Mouse (Mus musculus): ENCODE data around the gene Klra3. TPM values are rescaled to one million over a fixed set of nuclear protein-coding genes. Genes with fewer than 3 reads are reported as not detected.
"Not testable (repeated sequence)": the region's sequence is repeated elsewhere in the genome, so short reads cannot be mapped to it uniquely, and the experiment has no call there.

Gene Klra3
- polyA plus RNA-seq (2014; fragmentation: Nextera tagmentation; extraction: Ambion mirVana) = not detected in 2 replicates

GRCm38 (mm10) chr6:130337411-130337810 lies at the start of gene Klra3:
Gene Klra3, minus strand, starts transcription at chr6:130337574.
- no peak within 1 kb of the TSS for H3K4me2 ChIP-seq (replicated peaks; ENCODE audit: low read depth, low read length)
- no peak for ATAC-seq (ENCODE audit: low FRiP score, low TSS enrichment)
- H3K27me3 ChIP-seq (ENCODE audit: control insufficient read depth, insufficient read depth, low read length) = no peaks in the 10 kb centered on the region

GRCm38 (mm10) chr6:130386750-130387149 lies 49.4 kb upstream of the Klra3 start, which contains the start of gene Klra1:
Gene Klra1, minus strand, starts transcription at chr6:130386874.
- no peak within 1 kb of the TSS for H3K4me2 ChIP-seq (replicated peaks; ENCODE audit: low read depth, low read length)
- 82% methylated on average over 2 of the region's 2 CpGs for WGBS

More at GRCm38 (mm10) chr6:130337411-130337810, at the start of gene Klra3:
- H3K4me1 ChIP-seq (ENCODE audit: control insufficient read depth, insufficient read depth, low read length) = no peaks in the 10 kb centered on the region
- no peak within 1 kb of the TSS for H3K27ac ChIP-seq (ENCODE audit: low read depth, low read length)
- no peak within 1 kb of the TSS for H3K4me3 ChIP-seq (ENCODE audit: low read length)
- WGBS = 85% methylated on average over 8 of the region's 8 CpGs
- H3K9ac ChIP-seq (ENCODE audit: low read depth, low read length) = no peak within 1 kb of the TSS
- H3K36me3 ChIP-seq (ENCODE audit: control insufficient read depth, insufficient read depth, low read length) = no peaks in the 10 kb centered on the region
- H3K9me3 ChIP-seq (ENCODE audit: control insufficient read depth, low read length) = 0 out of 2 replicates have a peak, but pooled peaks cover 6% of the 10 kb centered on the region

GRCm38 (mm10) chr6:130385803-130386202 lies 48.4 kb upstream of the Klra3 start:
- Histone ChIP-seq H3K27me3 (ENCODE audit: control insufficient read depth, insufficient read depth, low read length) (no peaks in the 10 kb centered on the region), H3K4me2 (replicated peaks; ENCODE audit: low read depth, low read length) (no peak overlapping the region), H3K36me3 (ENCODE audit: control insufficient read depth, insufficient read depth, low read length) (no peaks in the 10 kb centered on the region), H3K9me3 (ENCODE audit: control insufficient read depth, low read length) (no peaks in the 10 kb centered on the region), H3K9ac (ENCODE audit: low read depth, low read length) (no peak overlapping the region), H3K27ac (ENCODE audit: low read depth, low read length) (no peak overlapping the region), H3K4me1 (ENCODE audit: control insufficient read depth, insufficient read depth, low read length) (no peaks in the 10 kb centered on the region), H3K4me3 (ENCODE audit: low read length) (no peak overlapping the region)
- 66% methylated on average over 1 of the region's 1 CpGs for WGBS
- no peak for ATAC-seq (ENCODE audit: low FRiP score, low TSS enrichment)

More at GRCm38 (mm10) chr6:130386750-130387149, 49.4 kb upstream of the Klra3 start, which contains the start of gene Klra1:
- Histone ChIP-seq H3K9me3 (ENCODE audit: control insufficient read depth, low read length) (no peaks in the 10 kb centered on the region), H3K9ac (ENCODE audit: low read depth, low read length) (no peak within 1 kb of the TSS), H3K4me1 (ENCODE audit: control insufficient read depth, insufficient read depth, low read length) (no peaks in the 10 kb centered on the region), H3K27me3 (ENCODE audit: control insufficient read depth, insufficient read depth, low read length) (no peaks in the 10 kb centered on the region), H3K36me3 (ENCODE audit: control insufficient read depth, insufficient read depth, low read length) (no peaks in the 10 kb centered on the region), H3K27ac (ENCODE audit: low read depth, low read length) (no peak within 1 kb of the TSS), H3K4me3 (ENCODE audit: low read length) (no peak within 1 kb of the TSS)
- ATAC-seq (ENCODE audit: low FRiP score, low TSS enrichment) = no peak

- Histone ChIP-seq H3K4me2 (replicated peaks; ENCODE audit: low read depth, low read length) (no peak overlapping the region), H3K36me3 (ENCODE audit: control insufficient read depth, insufficient read depth, low read length) (no peaks in the 10 kb centered on the region), H3K4me1 (ENCODE audit: control insufficient read depth, insufficient read depth, low read length) (no peaks in the 10 kb centered on the region), H3K4me3 (ENCODE audit: low read length) (no peak overlapping the region), H3K9ac (ENCODE audit: low read depth, low read length) (no peak overlapping the region), H3K27me3 (ENCODE audit: control insufficient read depth, insufficient read depth, low read length) (no peaks in the 10 kb centered on the region), H3K9me3 (ENCODE audit: control insufficient read depth, low read length) (no peaks in the 10 kb centered on the region), H3K27ac (ENCODE audit: low read depth, low read length) (no peak overlapping the region)
- ATAC-seq (ENCODE audit: low FRiP score, low TSS enrichment) = no peak
- 83% methylated on average over 4 of the region's 4 CpGs for WGBS
Observed at GRCm38 (mm10) chr6:130382375-130382774, 45.0 kb upstream of the Klra3 start.

GRCm38 (mm10) chr6:130345381-130345780 lies 8.0 kb upstream of the Klra3 start:
- H3K27me3 ChIP-seq (ENCODE audit: control insufficient read depth, insufficient read depth, low read length); H3K27ac ChIP-seq (ENCODE audit: low read depth, low read length); H3K9me3 ChIP-seq (ENCODE audit: control insufficient read depth, low read length); H3K4me1 ChIP-seq (ENCODE audit: control insufficient read depth, insufficient read depth, low read length); H3K4me2 ChIP-seq (replicated peaks; ENCODE audit: low read depth, low read length); H3K36me3 ChIP-seq (ENCODE audit: control insufficient read depth, insufficient read depth, low read length); H3K4me3 ChIP-seq (ENCODE audit: low read length); H3K9ac ChIP-seq (ENCODE audit: low read depth, low read length); ATAC-seq (ENCODE audit: low FRiP score, low TSS enrichment): not testable (repeated sequence)
- WGBS = 44% methylated on average over 1 of the region's 1 CpGs

GRCm38 (mm10) chr6:130341973-130342372 lies 4.6 kb upstream of the Klra3 start:
- not testable (repeated sequence) for H3K9ac ChIP-seq (ENCODE audit: low read depth, low read length); H3K9me3 ChIP-seq (ENCODE audit: control insufficient read depth, low read length); H3K27ac ChIP-seq (ENCODE audit: low read depth, low read length); H3K36me3 ChIP-seq (ENCODE audit: control insufficient read depth, insufficient read depth, low read length); ATAC-seq (ENCODE audit: low FRiP score, low TSS enrichment); H3K4me2 ChIP-seq (replicated peaks; ENCODE audit: low read depth, low read length); H3K4me3 ChIP-seq (ENCODE audit: low read length); H3K27me3 ChIP-seq (ENCODE audit: control insufficient read depth, insufficient read depth, low read length); H3K4me1 ChIP-seq (ENCODE audit: control insufficient read depth, insufficient read depth, low read length)
- 89% methylated on average over 2 of the region's 2 CpGs for WGBS

- Histone ChIP-seq H3K9me3 (ENCODE audit: control insufficient read depth, low read length) (no peaks in the 10 kb centered on the region), H3K4me3 (ENCODE audit: low read length) (no peak overlapping the region), H3K9ac (ENCODE audit: low read depth, low read length) (no peak overlapping the region), H3K4me1 (ENCODE audit: control insufficient read depth, insufficient read depth, low read length) (no peaks in the 10 kb centered on the region), H3K4me2 (replicated peaks; ENCODE audit: low read depth, low read length) (no peak overlapping the region), H3K27ac (ENCODE audit: low read depth, low read length) (no peak overlapping the region), H3K27me3 (ENCODE audit: control insufficient read depth, insufficient read depth, low read length) (no peaks in the 10 kb centered on the region), H3K36me3 (ENCODE audit: control insufficient read depth, insufficient read depth, low read length) (no peaks in the 10 kb centered on the region)
- no peak for ATAC-seq (ENCODE audit: low FRiP score, low TSS enrichment)
Observed at GRCm38 (mm10) chr6:130287984-130288649, 49.3 kb downstream of the Klra3 start.

GRCm38 (mm10) chr6:130281828-130282227 lies 55.5 kb downstream of the Klra3 start, which contains the start of gene Klra10:
Gene Klra10, minus strand, starts transcription at chr6:130281928.
- not testable (repeated sequence) for H3K27ac ChIP-seq (ENCODE audit: low read depth, low read length); H3K4me3 ChIP-seq (ENCODE audit: low read length); H3K4me1 ChIP-seq (ENCODE audit: control insufficient read depth, insufficient read depth, low read length); H3K27me3 ChIP-seq (ENCODE audit: control insufficient read depth, insufficient read depth, low read length); H3K4me2 ChIP-seq (replicated peaks; ENCODE audit: low read depth, low read length); H3K9ac ChIP-seq (ENCODE audit: low read depth, low read length); ATAC-seq (ENCODE audit: low FRiP score, low TSS enrichment); H3K36me3 ChIP-seq (ENCODE audit: control insufficient read depth, insufficient read depth, low read length); H3K9me3 ChIP-seq (ENCODE audit: control insufficient read depth, low read length)
- WGBS = 81% methylated on average over 1 of the region's 1 CpGs
